Mouse (Mus musculus) retina, embryonic 14.5 days (tissue): ENCODE data around the gene Copz1.
"Not testable (repeated sequence)": the region's sequence is repeated elsewhere in the genome, so short reads cannot be mapped to it uniquely, and the experiment has no call there.

ENCODE experiments used
- DNase-seq: peaks from one replicate; pipeline ENCODE4 v3.0.0-alpha.2; 2015; ENCODE audit warnings: low spot score

Copz1 gene

GRCm38 (mm10) chr15:103272419-103273279 lies at the start of gene Copz1:
TSS of gene Copz1 (plus strand) at chr15:103272714.
- DNase-seq: peak; percentile 98

- DNase-seq: no peak
Observed at GRCm38 (mm10) chr15:103224161-103224560, 48.4 kb upstream of the Copz1 start.

- no peak for DNase-seq
Observed at GRCm38 (mm10) chr15:103227022-103227421, 45.5 kb upstream of the Copz1 start.

- no peak for DNase-seq
Observed at GRCm38 (mm10) chr15:103227572-103227971, 44.9 kb upstream of the Copz1 start.

GRCm38 (mm10) chr15:103228904-103229303 lies 43.6 kb upstream of the Copz1 start:
- no peak for DNase-seq

GRCm38 (mm10) chr15:103233119-103233518 lies 39.4 kb upstream of the Copz1 start:
- DNase-seq: no peak

GRCm38 (mm10) chr15:103237295-103237694 lies 35.2 kb upstream of the Copz1 start:
- no peak for DNase-seq

- peak; percentile 99 for DNase-seq
Observed at GRCm38 (mm10) chr15:103239130-103239684, 33.3 kb upstream of the Copz1 start.

- DNase-seq: peak; percentile 98
Observed at GRCm38 (mm10) chr15:103239685-103240159, 32.8 kb upstream of the Copz1 start, which contains the start of gene Cbx5. TSS of gene Cbx5 (minus strand) at chr15:103239816.

- peak; percentile 98 for DNase-seq
Observed at GRCm38 (mm10) chr15:103240160-103241028, 32.1 kb upstream of the Copz1 start, which contains the start of gene Hnrnpa1. TSS of gene Hnrnpa1 (plus strand) at chr15:103240432.

- not testable (repeated sequence) for DNase-seq
Observed at GRCm38 (mm10) chr15:103241071-103242018, 31.2 kb upstream of the Copz1 start.

GRCm38 (mm10) chr15:103242885-103243284 lies 29.6 kb upstream of the Copz1 start:
- DNase-seq: no peak

GRCm38 (mm10) chr15:103245616-103246015 lies 26.9 kb upstream of the Copz1 start:
- no peak for DNase-seq

- no peak for DNase-seq
Observed at GRCm38 (mm10) chr15:103247078-103247781, 25.3 kb upstream of the Copz1 start.

GRCm38 (mm10) chr15:103247782-103248400 lies 24.6 kb upstream of the Copz1 start:
- no peak for DNase-seq

- DNase-seq: no peak
Observed at GRCm38 (mm10) chr15:103248401-103249313, 23.9 kb upstream of the Copz1 start.

GRCm38 (mm10) chr15:103249511-103249910 lies 23.0 kb upstream of the Copz1 start:
- not testable (repeated sequence) for DNase-seq

- peak; percentile 80 for DNase-seq
Observed at GRCm38 (mm10) chr15:103250195-103250740, 22.2 kb upstream of the Copz1 start.
